Mouse (Mus musculus) forebrain, embryonic 16.5 days (tissue): Measurements from ENCODE around the gene S100a7a. TPM values are rescaled to one million over a fixed set of nuclear protein-coding genes. Genes with fewer than 3 reads are reported as not detected.

Experiments
- ATAC-seq: fragments of 200-750 bp; cut with Nextera tagmentation; 2 replicates; pipeline ENCODE4 v1.8.0; 2017; ENCODE audit warnings: mild to moderate bottlenecking, moderate library complexity
- H3K27ac ChIP-seq: fragments of 300-500 bp; sonication (generic); 2 replicates; pipeline ENCODE4 v1.5.1; 2014; ENCODE audit warnings: low read length, control low read depth
- H3K27me3 ChIP-seq: fragments of 300-500 bp; sonication (generic); replicated peaks from 2 replicates; pipeline ENCODE4 v1.6.1; 2014; ENCODE audit warnings: low read length; ENCODE audit not compliant: control insufficient read depth, insufficient read depth
- H3K36me3 ChIP-seq: fragments of 300-500 bp; sonication (generic); 2 replicates; pipeline ENCODE4 v1.6.1; 2014; ENCODE audit not compliant: control insufficient read depth, insufficient read depth
- H3K4me1 ChIP-seq: fragments of 300-500 bp; sonication (generic); replicated peaks from 2 replicates; pipeline ENCODE4 v1.6.1; 2014; ENCODE audit warnings: low read length; ENCODE audit not compliant: control insufficient read depth, insufficient read depth
- H3K4me2 ChIP-seq: fragments of 300-500 bp; sonication (generic); 2 replicates; pipeline ENCODE4 v1.6.1; 2014; ENCODE audit warnings: mild to moderate bottlenecking, low read length, control low read depth
- H3K4me3 ChIP-seq: fragments of 300-500 bp; sonication (generic); replicated peaks from 2 replicates; pipeline ENCODE4 v1.5.1; 2014; ENCODE audit warnings: mild to moderate bottlenecking, low read length, control low read depth
- H3K9ac ChIP-seq: fragments of 300-500 bp; sonication (generic); replicated peaks from 2 replicates; pipeline ENCODE4 v1.6.1; 2014; ENCODE audit warnings: low read depth, low read length, control low read depth
- H3K9me3 ChIP-seq: fragments of 300-500 bp; sonication (generic); 2 replicates; pipeline ENCODE4 v1.6.1; 2016; ENCODE audit warnings: low read length; ENCODE audit not compliant: control insufficient read depth
- WGBS: fragments of 180-500 bp; shearing (Covaris S2); extraction: QIAGEN DNeasy Blood & Tissue Kit; methylation state at CpG from one replicate; pipeline ENCODE4 v1.1.7; 2014; 5-methylcytosine and 5-hydroxymethylcytosine counted together
- polyA plus RNA-seq: library from polyadenylated mRNA; unstranded; fragments of >200 nt; fragmentation: Nextera tagmentation; extraction: Ambion mirVana; gene quantifications from 2 replicates; pipeline ENCODE4 v1.2.1, GENCODE M21; 2015

The S100a7a gene
- polyA plus RNA-seq: not detected in 2 replicates

DNA sequence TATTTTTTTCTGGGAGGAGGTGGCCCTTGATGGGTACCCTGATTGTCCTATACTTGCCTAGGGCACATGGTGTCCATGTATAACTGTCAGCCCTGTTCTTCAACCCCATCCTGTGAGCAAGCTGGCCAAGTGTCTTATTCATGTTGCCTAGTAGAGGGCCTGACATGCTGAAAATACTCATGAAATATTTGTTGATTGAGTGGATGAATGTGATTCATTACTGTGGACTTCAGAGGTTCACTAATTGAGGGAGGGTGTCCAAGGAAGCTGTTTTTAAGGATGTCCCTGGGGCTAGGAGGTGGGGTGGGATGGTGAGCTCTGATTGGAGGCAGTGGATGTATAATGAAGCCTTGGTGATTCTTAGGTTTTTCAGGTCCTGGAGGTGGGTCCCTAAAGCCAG is at the start of gene S100a7a:
Gene S100a7a, plus strand, starts transcription at position 301 of the 400 bp plus-strand sequence.
- Histone ChIP-seq H3K9ac (no peak within 1 kb of the TSS), H3K36me3 (no peaks in the 10 kb centered on the region), H3K9me3 (no peaks in the 10 kb centered on the region), H3K4me3 (no peak within 1 kb of the TSS), H3K27me3 (peaks cover 3% of the 10 kb centered on the region; the same call in 1 of the 2 replicates), H3K4me2 (no peak within 1 kb of the TSS), H3K4me1 (no peaks in the 10 kb centered on the region), H3K27ac (no peak within 1 kb of the TSS)
- ATAC-seq: no peak

DNA sequence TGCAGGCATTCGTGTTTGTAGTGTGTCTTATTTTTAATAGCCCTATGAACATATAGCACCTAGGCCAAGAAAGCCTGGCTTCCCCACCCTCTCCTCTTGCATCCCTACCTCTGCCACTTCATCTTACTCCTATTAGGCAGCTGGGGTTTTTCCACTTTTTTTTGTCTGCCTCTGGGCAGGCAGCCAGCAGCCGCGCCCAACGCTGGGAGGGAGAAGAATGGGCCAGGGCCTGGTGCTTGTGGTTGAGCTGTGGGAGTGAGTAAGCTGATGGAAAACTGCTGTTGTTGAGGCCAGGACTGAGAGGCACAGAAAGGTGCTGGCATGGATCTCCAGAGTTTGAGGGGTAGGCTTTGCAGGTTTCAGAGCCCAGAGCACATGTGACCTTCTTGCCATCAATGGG is 49.4 kb upstream of the S100a7a start:
- no peak overlapping the region for H3K4me3 ChIP-seq
- no peaks in the 10 kb centered on the region for H3K36me3 ChIP-seq
- ATAC-seq: peak; percentile 83
- H3K4me2 ChIP-seq: no peak overlapping the region
- H3K4me1 ChIP-seq: peaks cover 13% of the 10 kb centered on the region
- no peaks in the 10 kb centered on the region for H3K27me3 ChIP-seq
- no peaks in the 10 kb centered on the region for H3K9me3 ChIP-seq
- H3K27ac ChIP-seq: peak overlapping the region; percentile 34
- WGBS: 10% methylated on average over 4 of the region's 4 CpGs
- no peak overlapping the region for H3K9ac ChIP-seq

DNA sequence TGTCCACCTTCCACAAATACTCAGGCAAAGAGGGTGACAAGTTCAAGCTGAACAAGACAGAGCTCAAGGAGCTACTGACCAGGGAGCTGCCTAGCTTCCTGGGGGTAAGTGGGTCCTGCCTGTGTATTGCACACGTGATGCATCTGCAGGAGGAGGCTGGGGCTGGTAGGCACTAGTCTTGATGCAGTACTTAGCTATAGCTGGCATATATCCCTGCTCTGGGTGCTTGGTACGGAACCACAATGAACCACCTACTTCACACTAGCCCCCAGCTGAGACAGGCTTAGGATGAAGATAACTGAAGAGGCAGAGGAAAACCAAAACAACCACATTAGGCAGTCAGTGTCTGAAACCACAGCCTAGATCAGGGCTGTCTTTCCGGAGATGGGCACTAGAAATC is 48.8 kb upstream of the S100a7a start:
- 81% methylated on average over 3 of the region's 3 CpGs for WGBS
- peak; percentile 13; the same call in 1 of the 2 replicates for ATAC-seq
- no peaks in the 10 kb centered on the region for H3K36me3 ChIP-seq
- H3K9me3 ChIP-seq: no peaks in the 10 kb centered on the region
- H3K27me3 ChIP-seq: no peaks in the 10 kb centered on the region
- H3K4me1 ChIP-seq: peaks cover 13% of the 10 kb centered on the region
- H3K4me3 ChIP-seq: no peak overlapping the region
- no peak overlapping the region for H3K9ac ChIP-seq
- no peak overlapping the region for H3K27ac ChIP-seq
- no peak overlapping the region for H3K4me2 ChIP-seq

DNA sequence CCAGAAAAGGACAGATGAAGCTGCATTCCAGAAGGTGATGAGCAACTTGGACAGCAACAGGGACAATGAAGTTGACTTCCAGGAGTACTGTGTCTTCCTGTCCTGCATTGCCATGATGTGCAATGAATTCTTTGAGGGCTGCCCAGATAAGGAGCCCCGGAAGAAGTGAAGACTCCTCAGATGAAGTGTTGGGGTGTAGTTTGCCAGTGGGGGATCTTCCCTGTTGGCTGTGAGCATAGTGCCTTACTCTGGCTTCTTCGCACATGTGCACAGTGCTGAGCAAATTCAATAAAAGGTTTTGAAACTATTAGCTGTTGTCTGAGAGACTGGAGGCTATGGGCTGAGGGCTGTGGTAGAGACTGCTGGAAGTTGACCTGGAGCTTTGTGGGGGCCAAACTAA is 48.1 kb upstream of the S100a7a start:
- no peak for ATAC-seq
- no peaks in the 10 kb centered on the region for H3K9me3 ChIP-seq
- peaks cover 13% of the 10 kb centered on the region for H3K4me1 ChIP-seq
- H3K36me3 ChIP-seq: no peaks in the 10 kb centered on the region
- H3K27me3 ChIP-seq: no peaks in the 10 kb centered on the region
- H3K4me2 ChIP-seq: no peak overlapping the region
- H3K4me3 ChIP-seq: no peak overlapping the region
- H3K27ac ChIP-seq: no peak overlapping the region
- no peak overlapping the region for H3K9ac ChIP-seq
- 90% methylated on average over 2 of the region's 2 CpGs for WGBS

DNA sequence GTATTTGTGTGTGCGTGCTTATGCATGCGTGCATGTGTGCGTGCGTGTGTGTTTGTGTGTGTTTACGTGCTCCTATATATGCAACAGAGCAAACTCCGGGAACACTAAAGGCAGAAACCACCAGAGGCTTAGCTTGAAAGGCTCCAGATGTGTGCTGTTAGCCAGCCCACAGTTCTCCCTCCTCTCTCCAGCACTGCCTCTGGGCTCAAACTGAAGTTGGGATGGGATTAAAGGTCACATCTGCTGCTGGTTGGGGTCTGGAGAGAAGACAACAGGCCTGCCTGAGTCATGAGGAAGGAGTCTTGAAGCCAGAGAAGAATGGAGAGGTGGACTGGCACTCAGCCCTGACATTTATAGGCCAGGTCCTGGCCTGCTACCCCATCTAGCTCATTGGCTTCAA is 47.6 kb upstream of the S100a7a start:
- H3K27ac ChIP-seq: no peak overlapping the region
- no peaks in the 10 kb centered on the region for H3K27me3 ChIP-seq
- peaks cover 13% of the 10 kb centered on the region for H3K4me1 ChIP-seq
- H3K4me3 ChIP-seq: no peak overlapping the region
- no peak for ATAC-seq
- H3K9me3 ChIP-seq: no peaks in the 10 kb centered on the region
- WGBS: 98% methylated on average over 6 of the region's 6 CpGs
- H3K4me2 ChIP-seq: no peak overlapping the region
- H3K9ac ChIP-seq: no peak overlapping the region
- H3K36me3 ChIP-seq: no peaks in the 10 kb centered on the region

DNA sequence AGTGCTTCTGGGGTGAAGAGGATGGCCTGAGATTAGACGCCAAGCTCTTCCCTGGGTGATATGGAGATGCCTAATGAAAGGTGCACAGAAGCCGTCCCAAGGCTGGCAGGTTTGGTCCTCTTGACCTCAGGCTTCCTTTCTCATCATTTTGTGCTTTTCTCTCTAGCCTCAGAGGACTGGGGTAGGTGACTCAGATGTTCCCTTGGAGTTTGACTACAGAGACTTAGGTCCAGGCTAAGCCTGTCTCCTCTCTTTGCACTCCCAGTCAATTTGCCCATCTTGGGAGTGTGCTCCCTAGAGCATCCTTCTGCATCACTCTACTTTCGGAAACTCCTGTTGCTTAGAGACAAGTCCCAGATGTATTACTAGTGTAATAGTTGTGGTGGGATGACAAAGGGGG is 46.5 kb upstream of the S100a7a start:
- H3K27me3 ChIP-seq: no peaks in the 10 kb centered on the region
- no peak overlapping the region for H3K4me3 ChIP-seq
- 80% methylated on average over 3 of the region's 3 CpGs for WGBS
- H3K4me2 ChIP-seq: no peak overlapping the region
- no peak for ATAC-seq
- H3K36me3 ChIP-seq: no peaks in the 10 kb centered on the region
- no peaks in the 10 kb centered on the region for H3K9me3 ChIP-seq
- peaks cover 13% of the 10 kb centered on the region for H3K4me1 ChIP-seq
- H3K9ac ChIP-seq: no peak overlapping the region
- H3K27ac ChIP-seq: no peak overlapping the region

DNA sequence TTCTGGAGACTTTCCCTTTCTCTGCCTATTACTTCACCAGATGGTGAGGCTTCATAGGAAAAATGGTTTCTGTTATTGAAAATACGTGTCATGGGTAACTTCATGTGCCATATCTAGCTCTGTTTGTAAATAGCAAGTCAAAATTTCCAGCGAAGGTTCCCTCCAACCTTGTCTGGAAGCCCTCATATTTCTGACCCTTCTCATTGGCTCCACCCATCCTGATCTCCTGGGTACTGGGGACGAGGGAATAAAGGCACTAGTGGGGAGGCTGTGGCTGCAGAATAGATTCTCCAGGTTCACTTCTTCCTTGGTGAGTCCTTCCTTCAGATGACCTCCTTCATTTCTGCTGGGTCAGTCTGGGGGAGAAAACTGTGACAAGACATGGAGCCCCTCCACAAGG is 45.6 kb upstream of the S100a7a start, which contains the start of gene S100a5:
Gene S100a5, plus strand, starts transcription at position 301 of the 400 bp plus-strand sequence.
- ATAC-seq: no peak
- H3K27ac ChIP-seq: no peak within 1 kb of the TSS
- H3K27me3 ChIP-seq: no peaks in the 10 kb centered on the region
- H3K4me3 ChIP-seq: no peak within 1 kb of the TSS
- H3K4me1 ChIP-seq: peaks cover 18% of the 10 kb centered on the region
- H3K9me3 ChIP-seq: no peaks in the 10 kb centered on the region
- WGBS: 69% methylated on average over 3 of the region's 3 CpGs
- no peak within 1 kb of the TSS for H3K9ac ChIP-seq
- H3K36me3 ChIP-seq: no peaks in the 10 kb centered on the region
- H3K4me2 ChIP-seq: no peak within 1 kb of the TSS

DNA sequence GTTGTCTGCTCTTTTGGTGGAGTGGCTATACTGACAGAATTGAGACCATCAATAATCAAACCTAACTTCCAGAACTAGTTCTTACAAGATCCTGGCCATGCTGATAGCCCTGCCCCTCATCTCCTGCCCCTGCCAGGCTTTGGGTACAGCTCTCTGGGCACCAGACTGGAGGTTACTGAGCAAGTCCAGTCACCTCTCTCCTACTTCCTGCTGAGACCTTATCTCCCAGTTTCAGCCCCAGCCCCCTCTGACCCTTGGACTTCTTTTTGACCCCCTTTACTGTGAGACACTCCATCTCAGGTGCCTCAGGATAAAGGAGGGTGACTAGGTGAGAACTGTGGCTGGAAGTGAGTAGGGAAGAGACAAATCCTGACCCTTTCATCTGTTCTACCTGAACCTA is 44.7 kb upstream of the S100a7a start:
- Histone ChIP-seq H3K27me3 (no peaks in the 10 kb centered on the region), H3K4me2 (no peak overlapping the region), H3K27ac (no peak overlapping the region), H3K4me3 (no peak overlapping the region), H3K9ac (no peak overlapping the region), H3K36me3 (no peaks in the 10 kb centered on the region), H3K9me3 (no peaks in the 10 kb centered on the region), H3K4me1 (peaks cover 14% of the 10 kb centered on the region)
- ATAC-seq: no peak

DNA sequence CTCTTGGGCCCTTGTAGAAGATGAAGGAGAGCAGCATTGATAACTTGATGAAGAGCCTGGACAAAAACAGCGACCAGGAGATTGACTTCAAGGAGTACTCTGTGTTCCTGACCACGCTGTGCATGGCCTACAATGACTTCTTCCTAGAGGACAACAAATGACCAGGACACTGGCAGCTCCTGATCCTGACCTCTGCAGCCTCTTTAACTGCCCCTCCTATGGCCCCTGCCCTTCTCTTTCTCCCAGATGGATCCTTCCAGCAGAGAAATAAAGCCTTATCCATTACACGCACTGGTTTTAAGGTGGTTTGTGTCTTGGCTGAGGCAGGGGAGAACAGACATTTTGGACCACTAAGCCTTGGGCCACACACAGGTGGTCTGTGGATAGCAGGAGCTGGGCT is 42.3 kb upstream of the S100a7a start:
- 80% methylated on average over 3 of the region's 3 CpGs for WGBS
- H3K9ac ChIP-seq: no peak overlapping the region
- H3K4me3 ChIP-seq: no peak overlapping the region
- H3K27ac ChIP-seq: no peak overlapping the region
- no peaks in the 10 kb centered on the region for H3K9me3 ChIP-seq
- H3K27me3 ChIP-seq: no peaks in the 10 kb centered on the region
- no peaks in the 10 kb centered on the region for H3K36me3 ChIP-seq
- no peak overlapping the region for H3K4me2 ChIP-seq
- ATAC-seq: no peak
- H3K4me1 ChIP-seq: peaks cover 6% of the 10 kb centered on the region

DNA sequence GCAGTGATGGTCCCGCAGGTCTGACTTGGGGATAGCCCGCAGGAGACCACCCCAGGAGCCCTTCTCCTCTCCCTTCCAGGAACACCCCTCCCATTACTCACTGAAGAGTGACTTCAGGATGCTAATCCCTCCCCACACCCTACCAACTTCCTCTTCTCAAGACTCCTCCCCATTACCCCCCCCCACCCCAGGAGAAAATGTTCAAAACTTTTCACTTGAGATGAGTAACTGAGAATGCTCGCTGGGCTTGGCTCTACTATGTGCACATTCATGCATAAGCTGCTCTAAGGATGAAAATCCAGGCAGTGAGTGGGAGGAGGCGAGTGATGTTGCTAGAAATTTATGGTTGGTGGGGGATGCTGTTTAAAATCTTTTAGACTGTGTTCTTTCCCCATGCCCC is 41.8 kb upstream of the S100a7a start:
- H3K9me3 ChIP-seq: no peaks in the 10 kb centered on the region
- H3K27me3 ChIP-seq: no peaks in the 10 kb centered on the region
- no peak overlapping the region for H3K4me3 ChIP-seq
- WGBS: 77% methylated on average over 4 of the region's 4 CpGs
- H3K27ac ChIP-seq: no peak overlapping the region
- H3K36me3 ChIP-seq: no peaks in the 10 kb centered on the region
- peaks cover 6% of the 10 kb centered on the region for H3K4me1 ChIP-seq
- ATAC-seq: no peak
- H3K9ac ChIP-seq: no peak overlapping the region
- no peak overlapping the region for H3K4me2 ChIP-seq
